Mouse (Mus musculus) layer of hippocampus, adult 9-11 months (tissue): ENCODE measurements around the gene Bms1.

ENCODE experiments used
- DNase-seq: peaks from one replicate; pipeline ENCODE4 v3.0.0; 2022

Bms1 gene

DNA sequence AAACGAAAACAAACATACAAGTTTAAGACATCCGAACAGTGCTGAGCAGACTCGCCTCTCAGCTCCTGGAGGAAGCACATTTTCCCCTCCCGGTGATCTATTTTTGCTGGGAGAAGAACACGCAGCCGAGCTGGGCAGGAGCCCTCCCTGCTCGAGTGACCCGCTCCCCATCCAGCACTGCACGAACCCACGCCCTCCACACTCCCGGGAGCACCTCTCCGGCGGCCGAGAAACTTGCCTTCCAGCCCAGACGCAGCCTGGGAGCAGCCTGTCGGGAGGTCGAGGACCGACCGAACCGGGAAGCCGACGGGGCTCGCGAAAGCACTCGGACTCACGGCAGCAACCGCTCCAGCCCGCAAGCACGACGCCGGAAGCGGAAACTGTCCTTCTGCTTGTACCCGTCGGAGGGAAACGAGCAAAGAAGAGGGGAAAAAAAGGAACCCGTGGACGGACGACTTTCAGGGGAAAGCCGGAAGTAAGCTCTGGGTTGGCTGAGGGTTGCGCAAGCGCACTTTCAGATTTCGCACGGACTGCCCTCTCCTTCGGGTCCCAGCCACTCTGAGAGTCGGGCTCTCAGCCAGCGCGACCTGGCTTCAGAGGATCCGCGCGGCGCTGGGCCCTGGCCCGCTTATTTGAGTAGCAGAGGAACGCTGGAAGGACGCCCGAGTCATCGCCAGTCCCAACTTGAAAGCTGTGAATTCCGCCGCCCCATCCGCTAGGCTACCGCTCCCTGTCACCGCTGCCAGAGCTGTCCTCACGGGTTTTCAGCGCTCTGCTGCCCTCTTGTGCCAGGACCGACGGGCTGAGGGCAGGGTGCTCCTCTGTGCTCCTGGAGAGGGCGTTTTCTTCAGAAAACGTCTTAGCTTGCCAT lies at the start of gene Bms1:
Gene Bms1 (minus strand): TSS at position 425 of the 871 bp plus-strand sequence.
- peak; percentile 93 for DNase-seq

DNA sequence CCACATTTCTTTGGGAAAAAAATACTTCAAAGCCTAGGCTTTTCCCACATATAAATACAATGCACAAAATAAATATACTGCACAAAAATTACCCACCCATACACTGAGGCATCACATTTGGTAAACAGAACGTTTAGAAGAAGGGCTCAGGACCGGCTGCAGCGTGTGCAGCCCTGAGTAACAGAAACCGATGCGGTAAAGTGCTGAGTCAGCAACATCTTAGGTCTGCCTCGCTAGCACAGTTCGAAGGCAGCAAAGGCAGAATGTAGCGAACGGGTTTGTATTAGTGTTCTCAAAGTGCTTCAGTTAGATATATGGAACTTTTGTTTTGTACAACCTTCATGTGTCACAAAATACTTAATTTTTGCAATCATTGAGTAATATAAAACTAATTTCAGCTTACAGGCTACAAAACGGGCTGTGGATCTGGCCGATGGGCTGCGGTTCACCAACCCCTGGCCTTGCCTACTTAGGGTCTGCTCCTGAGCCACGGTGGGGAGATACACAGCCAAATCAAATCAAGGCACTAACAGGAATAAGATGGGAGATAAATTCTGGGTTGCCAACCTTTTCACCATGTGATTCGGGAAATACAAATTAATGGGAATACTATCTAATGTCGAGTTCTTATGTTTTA lies 42.9 kb upstream of the Bms1 start:
- DNase-seq, result no peak

DNA sequence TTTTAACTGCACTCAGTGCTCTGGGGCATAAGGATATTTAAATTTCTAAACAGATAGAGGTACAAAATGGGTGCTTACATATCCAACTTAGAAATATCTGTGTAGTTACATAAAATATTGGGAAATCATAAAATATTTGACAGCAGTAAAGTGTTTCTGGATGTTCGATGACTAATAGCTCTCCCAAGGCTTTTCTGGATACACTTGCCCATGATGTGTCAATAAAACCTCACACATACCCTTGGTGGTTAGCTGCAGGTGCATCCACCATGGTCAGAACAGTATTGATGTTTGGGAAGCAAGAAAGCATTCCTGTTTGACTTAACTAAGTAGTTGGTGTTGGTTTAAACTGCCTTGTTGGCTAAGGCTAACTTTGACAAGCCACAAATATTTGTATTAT lies 38.5 kb upstream of the Bms1 start:
- DNase-seq, result no peak

DNA sequence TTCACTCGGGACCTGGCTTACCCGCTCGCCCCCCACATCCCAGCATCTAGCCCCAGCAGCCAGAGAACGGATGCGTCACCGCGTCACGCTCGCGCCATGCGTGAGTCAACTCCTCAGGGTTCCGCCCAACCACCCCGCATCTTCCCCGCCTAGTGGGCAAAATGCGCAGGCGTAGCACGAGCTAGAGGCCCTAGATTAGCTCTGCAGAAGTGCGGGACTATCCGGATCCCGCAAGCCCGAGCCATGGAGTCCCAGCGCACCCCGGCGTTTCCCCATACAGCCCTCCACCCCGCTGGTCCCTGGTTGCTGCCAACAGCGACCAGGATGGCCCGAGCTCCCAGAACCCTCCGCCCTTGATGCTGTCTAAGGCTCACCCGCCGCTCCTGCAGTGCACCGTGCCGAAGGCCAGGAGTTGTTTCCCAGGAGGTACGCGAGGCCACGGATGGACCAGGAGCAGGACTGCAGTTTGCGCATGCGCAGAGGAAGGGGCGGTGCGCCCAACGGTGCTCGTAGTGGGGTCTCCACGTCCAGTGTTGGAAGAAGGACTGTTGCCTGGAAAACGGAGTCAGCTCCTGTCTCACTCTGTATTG lies 35.9 kb upstream of the Bms1 start, which contains the start of gene Zfp248:
Gene Zfp248 (minus strand): TSS at position 487 of the 590 bp plus-strand sequence.
- DNase-seq, result peak; percentile 94

DNA sequence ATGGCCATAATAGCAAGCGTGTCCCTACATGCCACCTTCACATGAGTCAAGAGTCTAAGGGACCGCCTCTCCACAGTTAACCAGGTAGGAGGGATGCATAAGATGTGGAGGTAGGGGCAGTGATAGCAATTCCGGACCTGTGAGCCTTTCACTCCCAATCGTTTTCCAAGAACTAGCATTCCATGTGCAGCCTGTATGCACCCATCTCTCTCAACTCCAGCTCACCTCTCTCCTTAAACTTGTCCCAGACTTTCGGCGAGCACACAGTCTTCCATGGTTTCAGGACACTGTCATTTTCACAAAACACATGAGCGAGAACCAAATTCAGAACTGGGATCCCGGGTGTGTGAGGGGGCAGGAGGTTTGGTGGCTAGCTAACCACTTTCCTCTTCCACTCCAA lies 35.2 kb upstream of the Bms1 start:
- DNase-seq, result no peak

DNA sequence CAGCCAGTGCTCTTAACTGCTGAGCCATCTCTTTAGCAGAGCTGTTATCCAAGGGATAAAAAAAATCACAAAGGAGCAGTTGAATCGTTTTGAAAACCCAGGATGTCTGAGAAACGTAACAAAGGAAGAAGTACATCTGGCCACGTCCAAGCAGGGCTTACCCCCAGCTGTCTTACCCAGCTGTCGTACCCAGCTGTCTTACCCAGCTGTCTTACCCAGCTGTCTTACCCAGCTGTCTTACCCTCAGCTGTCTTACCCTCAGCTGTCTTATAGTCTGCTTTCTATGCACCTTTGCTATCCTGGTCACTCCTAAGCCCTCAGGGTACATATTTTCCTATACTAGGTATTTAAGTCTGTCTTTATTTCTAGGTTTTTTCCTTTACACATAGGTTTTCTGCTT lies 12.2 kb upstream of the Bms1 start:
- DNase-seq, result no peak

DNA sequence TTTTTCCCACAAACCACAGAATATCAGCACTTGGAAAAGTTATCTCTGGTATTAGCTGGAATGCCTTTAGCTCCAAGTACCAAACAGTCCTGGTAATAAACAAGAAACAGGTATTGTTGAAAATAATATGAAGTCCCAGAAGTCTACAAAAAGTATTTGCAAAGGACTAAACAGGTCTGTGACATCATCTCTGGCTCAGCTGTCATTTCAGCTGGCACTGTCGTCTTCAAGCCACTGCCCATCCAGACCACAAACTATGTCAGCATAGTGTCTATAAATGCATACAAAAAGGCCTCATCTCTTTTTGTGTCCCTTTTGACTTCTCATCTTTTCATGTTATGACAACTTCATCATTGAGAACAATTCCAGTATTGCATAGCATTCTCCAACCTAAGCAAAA lies 7.4 kb upstream of the Bms1 start:
- no peak for DNase-seq

DNA sequence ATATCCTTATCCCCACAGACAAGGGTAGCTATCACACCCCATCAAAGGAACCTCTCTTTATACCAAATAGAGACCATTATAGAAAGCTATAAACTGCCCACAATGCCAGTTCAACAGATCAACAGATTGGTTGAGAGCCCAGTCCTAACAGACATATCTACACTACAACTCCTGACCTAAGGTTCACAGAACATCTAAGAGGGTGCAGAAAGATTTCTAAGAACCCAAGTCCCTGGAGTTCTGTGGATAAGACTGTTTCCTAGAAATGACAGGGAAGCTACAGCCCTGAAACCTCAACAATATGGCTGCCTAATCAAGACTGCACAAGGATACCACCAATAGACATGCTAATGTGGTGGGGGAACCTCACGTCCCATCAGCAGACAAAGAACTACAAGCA lies 8.8 kb downstream of the Bms1 start:
- DNase-seq, result no peak

DNA sequence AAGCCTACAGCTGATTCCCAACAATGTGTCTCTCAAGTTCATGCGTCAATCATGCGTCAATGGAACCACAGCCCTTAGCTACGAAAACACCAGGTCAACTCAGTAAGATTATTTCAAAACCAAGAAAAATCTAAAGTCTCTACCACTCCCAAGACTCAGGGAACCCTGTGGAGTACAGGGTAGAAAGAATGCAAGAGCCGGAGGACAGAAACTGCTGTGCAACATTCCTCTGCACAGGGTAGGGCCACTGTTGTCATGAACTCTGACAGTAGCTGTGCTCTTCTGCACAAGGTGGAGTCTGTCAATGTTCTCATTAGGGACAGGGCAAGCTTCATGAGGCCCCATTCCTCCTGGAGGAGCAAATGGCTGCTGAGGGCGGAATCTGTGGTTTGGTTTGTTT lies 10.8 kb downstream of the Bms1 start:
- DNase-seq, result no peak

DNA sequence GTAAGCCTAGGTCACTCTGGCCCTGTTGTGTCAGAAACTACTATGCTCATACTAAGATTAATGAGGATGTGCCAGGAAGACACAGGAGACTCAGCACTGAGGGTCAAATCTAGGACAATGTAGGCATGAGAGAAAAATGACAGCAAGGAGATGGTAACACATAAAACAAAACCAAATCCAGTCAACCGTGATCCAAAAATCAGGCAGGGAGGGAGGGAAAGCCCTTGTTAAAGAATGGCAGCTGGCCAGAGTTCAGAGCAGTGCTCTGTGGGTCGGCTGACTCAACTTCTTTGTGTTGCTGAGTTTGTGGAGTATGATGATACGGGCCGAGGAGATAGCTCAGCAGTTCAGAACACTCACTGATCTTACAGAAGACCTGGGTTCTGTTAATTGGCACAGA lies 12.9 kb downstream of the Bms1 start:
- no peak for DNase-seq

DNA sequence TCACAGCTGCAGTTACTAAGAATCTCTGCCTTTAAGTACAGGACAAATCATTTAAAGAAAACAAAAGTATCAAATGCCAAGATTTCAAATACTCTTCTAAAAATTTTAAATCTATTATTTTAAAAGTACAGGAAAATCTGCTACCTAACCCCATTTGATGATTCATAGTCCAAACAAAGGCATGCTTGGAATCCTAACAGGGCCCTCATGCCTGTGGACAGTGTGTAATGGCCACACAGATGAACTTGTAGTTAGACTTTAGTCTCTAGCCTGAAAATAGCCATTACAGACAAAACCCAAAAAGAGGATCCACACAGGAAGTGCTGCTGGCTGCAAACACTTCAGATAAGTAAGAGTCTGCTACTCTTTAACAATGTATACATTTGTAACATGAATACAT lies 28.5 kb downstream of the Bms1 start:
- DNase-seq, result no peak

DNA sequence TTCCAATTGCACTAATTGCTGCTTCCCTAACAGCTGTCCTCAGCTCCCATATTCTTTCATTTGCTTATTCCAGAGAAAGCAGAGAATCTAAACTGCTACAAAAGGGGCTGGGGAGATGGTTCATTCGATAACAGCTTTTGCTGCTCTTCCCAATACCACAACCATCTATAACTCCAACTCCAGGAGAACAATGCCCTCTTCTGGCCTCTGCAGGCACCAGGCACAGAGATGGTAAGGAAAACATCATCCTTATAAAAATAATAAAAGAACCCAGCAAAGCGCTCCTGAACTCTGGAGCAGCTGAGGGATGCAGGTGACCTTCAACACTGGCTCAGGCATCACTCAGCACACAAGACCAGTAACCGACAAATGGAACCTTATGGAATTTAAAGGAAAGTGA lies 33.3 kb downstream of the Bms1 start:
- no peak for DNase-seq

DNA sequence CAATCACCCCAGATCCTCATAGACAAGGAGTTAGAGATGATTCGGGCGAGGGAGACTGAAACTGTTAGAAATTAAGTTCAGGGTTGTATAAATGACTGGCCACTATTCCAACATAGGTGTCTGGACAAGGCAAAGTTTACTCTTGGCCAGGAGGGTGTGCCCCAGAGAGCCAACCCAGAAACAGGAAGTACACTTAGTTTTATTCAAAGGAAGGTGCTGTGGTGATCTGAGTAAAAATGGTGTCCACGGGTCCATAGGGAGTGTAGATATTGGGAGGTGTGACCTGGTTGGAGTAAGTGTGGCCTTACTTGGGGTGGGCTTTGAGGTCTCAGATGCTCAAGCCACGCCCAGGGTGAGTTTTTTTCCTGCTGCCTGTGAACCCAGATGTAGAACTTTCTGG lies 38.0 kb downstream of the Bms1 start:
- no peak for DNase-seq

DNA sequence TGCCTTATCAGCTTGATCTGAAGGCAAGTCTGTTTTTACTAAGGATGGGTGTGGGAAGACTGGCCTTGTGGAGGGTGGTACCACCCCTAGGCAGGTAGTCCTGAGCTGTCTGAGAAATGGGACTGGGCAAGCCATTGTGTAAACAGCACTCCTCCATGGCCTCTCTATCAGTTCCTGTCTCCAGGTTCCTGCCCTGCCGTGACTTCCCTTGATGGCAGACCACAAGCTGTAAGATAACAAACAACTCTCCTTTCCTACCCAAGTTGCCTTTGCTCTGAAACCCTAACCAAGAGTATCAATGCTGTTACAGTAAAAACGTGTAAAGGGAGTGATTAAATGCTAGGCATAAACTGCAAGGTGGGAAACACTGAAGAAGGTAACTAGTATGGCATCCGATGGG lies 38.6 kb downstream of the Bms1 start:
- no peak for DNase-seq

DNA sequence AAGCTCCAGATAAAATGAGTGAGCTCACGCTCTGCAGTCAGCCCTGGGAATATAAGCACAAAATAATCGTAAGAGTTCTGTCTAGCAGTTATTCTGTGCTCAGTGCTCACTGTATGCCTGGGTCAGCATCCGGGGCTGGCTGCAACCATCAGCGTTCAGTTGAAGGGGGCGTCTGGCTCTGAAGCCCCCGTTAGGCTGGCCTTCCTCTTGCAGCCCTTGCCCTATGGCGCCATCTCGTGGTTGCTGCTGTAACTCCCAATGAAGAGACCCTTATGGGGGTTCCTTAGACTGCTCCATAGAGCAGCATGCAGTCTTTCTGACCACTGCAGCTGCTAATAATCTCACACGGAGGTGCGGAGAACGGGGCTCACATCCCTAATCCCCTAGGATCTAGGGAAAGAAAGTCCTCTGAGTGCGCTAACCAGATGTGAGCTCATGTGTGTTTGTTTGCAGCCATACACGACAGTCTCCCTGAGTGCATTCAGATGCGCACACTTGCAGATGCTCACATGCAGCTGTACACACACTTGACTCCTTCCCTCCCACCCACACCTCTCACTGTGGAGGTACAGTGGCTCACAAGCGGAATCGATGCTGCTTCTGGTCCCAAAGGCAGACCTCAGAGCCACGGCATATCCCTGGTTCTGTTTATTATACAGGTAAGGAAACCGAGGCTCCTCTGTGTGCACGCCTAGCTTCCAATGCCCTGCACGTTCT lies 39.7 kb downstream of the Bms1 start:
- peak; percentile 43 for DNase-seq

DNA sequence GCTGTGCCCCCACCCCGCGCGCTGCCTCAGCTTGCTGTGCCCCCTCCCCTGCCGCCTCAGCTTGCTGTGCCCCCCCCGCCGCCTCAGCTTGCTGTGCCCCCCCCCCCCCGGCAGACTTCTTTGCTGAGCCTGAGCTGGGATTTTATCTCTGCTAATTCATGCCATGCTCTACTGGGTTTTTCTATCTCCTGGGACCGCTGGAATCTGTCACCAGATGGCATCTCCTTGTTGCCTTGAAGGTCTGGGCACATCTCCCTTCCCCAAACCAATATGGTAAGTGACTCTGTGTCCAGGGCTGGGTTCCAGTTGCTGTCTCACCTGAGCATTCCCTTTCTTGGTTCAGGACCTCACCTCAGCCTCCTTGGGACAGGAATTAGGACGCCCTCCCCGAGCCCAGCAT lies 41.7 kb downstream of the Bms1 start:
- no peak for DNase-seq

DNA sequence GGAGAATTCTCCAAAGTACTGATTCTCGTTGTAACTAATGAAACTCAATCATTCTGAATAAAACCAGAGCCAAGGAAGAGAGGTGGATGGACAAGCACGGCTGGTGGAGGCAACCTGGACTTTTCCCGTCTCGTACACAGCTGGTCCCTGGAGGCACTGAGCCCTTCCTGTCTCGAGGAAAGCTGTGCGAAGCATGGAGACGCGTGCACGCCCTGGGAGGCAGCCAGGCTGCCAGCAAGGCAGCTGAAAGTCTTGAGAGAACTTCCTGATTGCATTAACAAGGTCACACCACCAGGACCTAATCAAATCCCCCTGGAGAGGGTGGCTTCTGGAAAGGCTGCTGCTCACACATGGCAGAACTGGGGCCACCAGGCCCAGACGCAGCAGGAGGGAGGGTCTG lies 43.3 kb downstream of the Bms1 start:
- no peak for DNase-seq

DNA sequence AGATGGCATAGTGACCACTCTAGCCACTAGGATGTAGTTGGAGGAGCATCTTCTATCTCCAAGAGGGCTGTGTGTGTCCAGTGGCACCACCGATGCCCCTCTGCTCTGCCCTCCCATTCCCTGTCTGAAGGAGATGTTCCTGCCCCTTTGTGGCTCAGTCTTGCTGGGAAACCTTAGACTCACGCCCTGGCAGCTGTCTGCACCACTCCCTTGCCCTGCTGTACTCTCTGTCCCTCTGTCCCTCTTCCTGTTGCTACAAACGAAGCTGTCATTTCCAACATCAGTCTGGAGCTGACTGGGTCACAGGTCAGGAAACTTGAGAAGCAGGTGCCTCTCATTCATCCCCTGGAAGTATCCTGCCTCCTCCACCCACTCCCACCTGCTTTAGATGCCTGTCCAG lies 43.8 kb downstream of the Bms1 start:
- DNase-seq, result no peak

DNA sequence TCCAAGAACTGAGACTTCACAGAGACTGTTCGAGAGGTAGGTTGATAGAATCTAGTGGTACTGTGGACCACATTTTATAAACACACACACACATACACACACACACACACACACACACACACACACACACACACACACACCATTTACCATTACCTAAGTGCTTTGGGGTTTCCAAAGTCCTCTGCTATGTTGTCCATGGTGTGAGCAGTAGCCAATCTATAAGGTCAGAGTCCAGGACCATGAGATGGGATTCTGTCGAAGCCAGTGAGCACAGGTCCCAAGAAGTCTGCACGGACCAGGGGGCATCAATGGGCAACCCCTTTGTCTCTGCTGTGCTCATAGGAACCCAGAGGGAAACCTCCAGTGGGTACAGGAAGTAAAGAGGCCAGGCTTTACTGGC lies 44.2 kb downstream of the Bms1 start:
- DNase-seq, result no peak

DNA sequence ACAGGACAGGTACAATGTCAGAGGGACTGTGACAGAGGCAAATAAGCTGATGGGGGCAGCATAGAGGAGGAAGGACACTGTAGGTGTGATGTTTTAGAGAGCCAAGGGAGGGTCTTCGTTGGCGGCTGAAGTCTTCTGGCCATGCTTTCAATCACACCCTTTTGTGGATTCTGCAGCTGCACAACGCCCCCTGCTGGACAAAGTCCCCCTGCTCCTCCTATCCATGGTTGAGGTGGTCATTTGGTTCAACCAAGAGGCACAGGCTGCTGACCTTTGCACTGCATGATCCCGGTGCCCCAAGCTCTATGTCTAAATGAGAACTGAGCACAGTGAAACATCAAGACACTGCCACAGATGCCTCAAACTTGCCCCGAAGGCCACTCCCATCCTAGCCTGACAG lies 46.0 kb downstream of the Bms1 start:
- peak; percentile 22 for DNase-seq

DNA sequence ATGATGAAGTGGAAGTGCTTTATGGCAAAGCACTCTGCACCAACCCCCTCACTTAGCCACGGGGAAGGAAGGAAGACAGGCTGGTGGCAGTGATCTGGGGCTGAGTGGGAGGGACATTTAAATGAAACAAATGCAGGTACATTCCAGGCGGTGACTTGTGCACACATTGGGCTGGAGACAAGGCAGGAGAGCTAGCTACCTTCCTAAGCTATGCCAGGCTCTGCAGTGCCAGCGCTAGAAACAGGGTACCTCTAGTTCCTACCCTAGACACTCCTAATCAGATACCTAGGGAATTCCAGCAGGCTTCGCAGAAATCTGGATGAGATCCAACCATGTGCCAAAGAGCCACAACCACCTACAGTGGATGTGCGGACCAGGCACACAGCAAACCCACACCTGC lies 46.5 kb downstream of the Bms1 start:
- DNase-seq, result peak; percentile 7

DNA sequence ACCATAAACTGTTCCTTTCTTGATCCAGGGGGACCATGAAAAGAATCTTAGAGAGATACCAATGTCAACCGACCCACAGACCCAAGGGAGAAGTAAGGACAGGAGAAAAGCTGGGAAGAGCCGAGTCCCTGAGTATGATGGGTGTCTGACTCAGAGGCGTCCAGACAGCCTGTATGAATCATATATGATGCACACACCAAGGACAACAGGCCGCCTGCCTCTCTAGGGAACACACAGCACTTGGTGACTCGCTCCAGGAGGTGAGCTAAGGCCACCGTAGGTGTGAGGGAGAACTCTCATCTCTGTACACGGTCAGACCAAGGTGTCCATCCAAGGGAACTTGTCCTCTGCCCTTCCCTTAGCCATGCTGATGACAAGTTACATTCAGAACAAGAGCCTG lies 51.8 kb downstream of the Bms1 start:
- DNase-seq, result no peak

DNA sequence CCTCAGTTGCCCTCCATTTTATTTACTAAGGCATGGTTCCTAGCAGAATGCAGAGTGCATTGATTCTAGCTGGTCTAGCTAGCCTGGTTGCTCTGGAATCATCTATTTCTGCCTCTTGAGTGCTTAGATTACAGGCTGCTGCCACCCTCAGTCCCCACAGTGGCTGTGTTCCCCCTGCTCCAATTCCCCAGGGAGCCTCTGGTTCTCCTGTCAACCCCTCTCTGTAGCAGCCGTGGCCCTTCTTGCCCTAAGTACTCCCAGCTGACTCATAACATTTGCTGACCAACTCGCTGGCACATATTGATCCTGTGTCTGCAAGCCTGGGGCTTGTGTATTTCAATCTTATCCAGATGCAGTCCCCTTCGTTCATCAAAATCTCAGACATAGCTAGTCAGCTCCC lies 53.1 kb downstream of the Bms1 start:
- DNase-seq, result no peak

DNA sequence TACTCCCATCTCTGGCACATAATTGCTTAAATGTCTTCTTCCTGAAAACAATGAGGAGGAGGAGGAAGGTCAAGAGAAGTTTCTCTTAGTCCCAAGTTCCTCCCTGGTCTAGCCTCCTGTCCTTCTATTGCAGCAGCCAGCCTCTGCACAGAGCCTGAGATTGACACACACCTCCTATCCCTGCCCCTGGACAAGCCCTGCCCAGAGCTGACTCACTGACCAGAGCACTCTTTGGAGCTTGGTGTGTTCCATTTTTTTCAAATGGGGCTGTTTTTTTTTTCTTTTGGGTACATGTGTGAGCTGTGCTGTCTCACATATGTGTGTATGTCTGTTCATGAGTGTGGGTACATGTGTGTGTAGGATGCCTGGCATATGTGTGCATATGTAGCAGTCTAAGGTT lies 53.5 kb downstream of the Bms1 start:
- no peak for DNase-seq
